In genomic region chr8:123477737-123478258, GRCm38 (mm10) we compare ENCODE assay signal across 8 mouse cellular contexts. TPM values are rescaled to one million over a fixed set of nuclear protein-coding genes. Genes with fewer than 3 reads are reported as not detected.
DNase-seq lines count a peak whose midpoint lies in the region; ATAC-seq lines count a peak whose summit lies in the region.

Gene Afg3l1 (plus strand): TSS chr8:123477903.

- DNase-seq in CD8-positive naive resting alpha-beta T cell, adult 2 months (ENCODE audit: low read depth in 2 of 2, low spot score in 2 of 2): peak; percentile 78 to 86
- peak; percentile 80 for DNase-seq in c-Kit-positive CD71-negative TER-119-negative erythroid progenitor cells, embryonic 14.5 days (ENCODE audit: low read depth)
- peak; percentile 97 for DNase-seq in forebrain, embryonic 11.5 days (ENCODE audit: low spot score)
- peak; percentile 94 to 98 for DNase-seq in kidney, postnatal 36 days
- peak; percentile 73 for DNase-seq in telencephalon, adult 2 months (ENCODE audit: low read depth, low spot score)

- no peaks in the 10 kb centered on the region for H3K9me3 ChIP-seq in forebrain, embryonic 11.5 days (ENCODE audit: control insufficient read depth, low read length)
- no peaks in the 10 kb centered on the region for H3K9me3 ChIP-seq in heart, embryonic 16.5 days (replicated peaks; ENCODE audit: control insufficient read depth, low read length)
- H3K9me3 ChIP-seq in liver, embryonic 15.5 days (replicated peaks): no peaks in the 10 kb centered on the region
- H3K9me3 ChIP-seq in neural tube, embryonic 12.5 days: no peaks in the 10 kb centered on the region

- peaks cover 2% of the 10 kb centered on the region; the same call in 1 of the 2 replicates for H3K4me1 ChIP-seq in forebrain, embryonic 11.5 days (replicated peaks; ENCODE audit: control insufficient read depth, insufficient read depth, low read length)
- peaks cover 13% of the 10 kb centered on the region for H3K4me1 ChIP-seq in heart, embryonic 16.5 days (ENCODE audit: control insufficient read depth, insufficient read depth, low read length)
- peaks cover 38% of the 10 kb centered on the region for H3K4me1 ChIP-seq in liver, embryonic 15.5 days (replicated peaks)
- H3K4me1 ChIP-seq in neural tube, embryonic 12.5 days: peaks cover 18% of the 10 kb centered on the region

- peak; percentile 96 for ATAC-seq in forebrain, embryonic 11.5 days (replicated peaks; ENCODE audit: low FRiP score)
- peak; percentile 94 for ATAC-seq in heart, embryonic 16.5 days (replicated peaks; ENCODE audit: extremely low read depth, insufficient read depth, low FRiP score)
- ATAC-seq in liver, embryonic 15.5 days (ENCODE audit: insufficient read depth): peak; percentile 94
- peak; percentile 94 for ATAC-seq in neural tube, embryonic 12.5 days (ENCODE audit: low FRiP score, low read depth)

- H3K27ac ChIP-seq in forebrain, embryonic 11.5 days (ENCODE audit: low read depth, low read length): peak within 1 kb of the TSS; percentile 84
- H3K27ac ChIP-seq in heart, embryonic 16.5 days (ENCODE audit: low read length): peak within 1 kb of the TSS; percentile 92
- H3K27ac ChIP-seq in liver, embryonic 15.5 days (replicated peaks): peak within 1 kb of the TSS; percentile 92
- peak within 1 kb of the TSS; percentile 86 for H3K27ac ChIP-seq in neural tube, embryonic 12.5 days

- peaks cover 5% of the 10 kb centered on the region; the same call in 1 of the 2 replicates for H3K36me3 ChIP-seq in forebrain, embryonic 11.5 days (ENCODE audit: control insufficient read depth, insufficient read depth, low read length)
- H3K36me3 ChIP-seq in heart, embryonic 16.5 days (ENCODE audit: control insufficient read depth, insufficient read depth): peaks cover 13% of the 10 kb centered on the region
- peaks cover 27% of the 10 kb centered on the region for H3K36me3 ChIP-seq in liver, embryonic 15.5 days (replicated peaks)
- H3K36me3 ChIP-seq in neural tube, embryonic 12.5 days: peaks cover 22% of the 10 kb centered on the region

- H3K27me3 ChIP-seq in forebrain, embryonic 11.5 days (ENCODE audit: control insufficient read depth, insufficient read depth, low read length): no peaks in the 10 kb centered on the region
- no peaks in the 10 kb centered on the region for H3K27me3 ChIP-seq in heart, embryonic 16.5 days (ENCODE audit: control insufficient read depth, insufficient read depth, low read length)
- no peaks in the 10 kb centered on the region for H3K27me3 ChIP-seq in liver, embryonic 15.5 days
- no peaks in the 10 kb centered on the region for H3K27me3 ChIP-seq in neural tube, embryonic 12.5 days (replicated peaks)

- WGBS in forebrain, embryonic 11.5 days: 1% methylated on average over 56 of the region's 58 CpGs
- WGBS in heart, embryonic 16.5 days: under 1% methylated on average over 58 of the region's 58 CpGs
- under 1% methylated on average over 58 of the region's 58 CpGs for WGBS in liver, embryonic 15.5 days (ENCODE audit: insufficient replicate concordance)
- WGBS in neural tube, embryonic 12.5 days: under 1% methylated on average over 58 of the region's 58 CpGs

- peak within 1 kb of the TSS; percentile 83 for H3K9ac ChIP-seq in forebrain, embryonic 11.5 days (ENCODE audit: low read length)
- peak within 1 kb of the TSS; percentile 89 for H3K9ac ChIP-seq in heart, embryonic 16.5 days (ENCODE audit: low read length)
- H3K9ac ChIP-seq in liver, embryonic 15.5 days: peak within 1 kb of the TSS; percentile 81
- H3K9ac ChIP-seq in neural tube, embryonic 12.5 days: peak within 1 kb of the TSS; percentile 84

- H3K4me2 ChIP-seq in forebrain, embryonic 11.5 days (ENCODE audit: low read depth, low read length, severe bottlenecking): peak within 1 kb of the TSS; percentile 81
- H3K4me2 ChIP-seq in heart, embryonic 16.5 days (ENCODE audit: low read depth, low read length): peak within 1 kb of the TSS; percentile 84
- peak within 1 kb of the TSS; percentile 88 for H3K4me2 ChIP-seq in liver, embryonic 15.5 days
- peak within 1 kb of the TSS; percentile 82 for H3K4me2 ChIP-seq in neural tube, embryonic 12.5 days (replicated peaks)

- peak within 1 kb of the TSS; percentile 70 for H3K4me3 ChIP-seq in forebrain, embryonic 11.5 days (ENCODE audit: low read depth, low read length)
- H3K4me3 ChIP-seq in heart, embryonic 16.5 days (ENCODE audit: low read length): peak within 1 kb of the TSS; percentile 88
- peak within 1 kb of the TSS; percentile 95 for H3K4me3 ChIP-seq in liver, embryonic 15.5 days (replicated peaks)
- peak within 1 kb of the TSS; percentile 89 for H3K4me3 ChIP-seq in neural tube, embryonic 12.5 days

RNA-seq across cellular contexts. Expression of gene Afg3l1, which starts in this region (rescaled TPM):
- polyA plus RNA-seq in forebrain, embryonic 11.5 days (2014; fragmentation: Nextera tagmentation; extraction: Ambion mirVana): 44.3 and 51.0 TPM in 2 replicates
- 44.3 and 44.6 TPM in 2 replicates for polyA plus RNA-seq in heart, embryonic 16.5 days (2015; fragmentation: Nextera tagmentation; extraction: Ambion mirVana)
- 22.2 and 24.2 TPM in 2 replicates for polyA plus RNA-seq in liver, embryonic 15.5 days (2015; fragmentation: Nextera tagmentation; extraction: Ambion mirVana)
- 59.8 and 63.3 TPM in 2 replicates for polyA plus RNA-seq in neural tube, embryonic 12.5 days (2016; fragmentation: Nextera tagmentation; extraction: Ambion mirVana)

Comparison
In these comparisons a context has a peak if more than half of its experiments do, and no peak if none do; other contexts are left out.
1. Peak in every context shown above with its lines: DNase-seq, ATAC-seq, H3K4me3 ChIP-seq and H3K27ac ChIP-seq.